Mouse (Mus musculus): ENCODE measurements around the gene Ramp2.
A peak's percentile ranks its signal among the peaks of the same experiment; 100 is the strongest.

The Ramp2 gene

DNA sequence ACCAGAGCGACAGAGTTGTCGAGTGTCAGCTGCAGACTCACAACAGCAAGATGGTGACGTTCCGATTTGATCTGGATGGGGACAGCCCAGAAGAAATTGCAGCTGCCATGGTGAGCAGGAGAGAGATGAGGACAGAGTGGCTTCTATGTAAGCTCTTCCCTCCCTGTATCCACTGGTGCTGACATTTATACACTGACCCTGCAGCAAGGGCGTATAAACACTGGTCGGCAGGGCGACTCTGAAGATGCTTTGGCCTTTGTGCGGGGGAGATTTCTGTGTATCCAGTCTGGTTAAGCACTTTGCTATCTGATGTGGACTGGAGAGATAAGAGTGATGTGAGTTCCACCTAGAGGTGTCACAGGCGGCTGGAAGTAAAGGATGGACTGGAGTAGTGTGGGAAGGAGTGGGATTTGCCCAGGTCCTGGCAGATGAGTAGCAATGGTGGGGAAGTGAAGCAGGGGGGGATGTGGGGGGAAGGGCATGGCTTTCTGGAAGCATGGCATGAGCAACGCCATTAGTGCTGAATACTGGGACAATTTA lies 23.8 kb downstream of the Ramp2 start:
- DNase-seq (ENCODE audit: low spot score): no peak

- DNase-seq (ENCODE audit: low spot score): no peak
Measured at GRCm38 (mm10) chr11:101272446-101272845, 26.6 kb downstream of the Ramp2 start.

GRCm38 (mm10) chr11:101275309-101275708 lies 29.5 kb downstream of the Ramp2 start:
- DNase-seq (ENCODE audit: low spot score): no peak

- DNase-seq (ENCODE audit: low spot score): no peak
Measured at GRCm38 (mm10) chr11:101276319-101277070, 30.7 kb downstream of the Ramp2 start.

DNA sequence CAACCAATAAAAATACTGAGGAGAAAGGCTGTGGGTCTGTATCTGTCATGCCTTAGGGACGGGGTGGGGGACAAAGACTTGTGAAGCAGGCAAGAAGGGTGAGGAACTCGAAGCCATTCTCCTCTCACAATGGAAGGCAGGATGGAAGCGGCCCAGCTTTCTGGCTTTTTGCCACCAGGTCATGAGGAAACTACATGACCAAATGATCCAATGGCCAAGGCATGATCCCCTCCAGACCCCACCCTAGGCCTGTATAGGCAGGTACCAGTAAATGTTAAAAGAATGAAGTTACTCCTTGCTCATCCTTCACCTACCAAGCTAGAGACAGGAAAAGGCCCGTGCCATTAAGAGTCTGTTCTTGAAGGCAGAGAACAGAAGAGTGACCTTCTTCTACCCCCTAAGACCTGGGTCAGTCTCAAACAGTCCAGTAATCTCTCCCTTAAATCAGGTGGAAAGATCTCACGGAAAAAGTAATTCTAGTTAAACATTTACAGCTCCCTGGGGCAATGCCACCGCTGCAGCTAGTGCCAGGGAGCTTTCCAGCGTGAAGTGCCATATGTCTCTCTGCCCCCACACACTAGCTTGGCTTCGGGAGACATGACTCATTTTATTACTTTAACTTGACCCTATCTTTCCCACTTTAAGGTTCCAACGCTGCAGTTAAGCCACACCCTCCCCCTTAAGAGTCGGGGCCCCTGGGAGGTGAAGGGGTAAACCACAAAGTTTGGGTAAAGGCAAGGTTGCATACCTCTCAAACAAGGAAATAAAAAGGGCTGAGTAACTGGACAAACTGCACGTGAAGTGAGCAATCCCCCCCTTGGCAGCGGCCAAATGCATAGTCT lies 31.8 kb downstream of the Ramp2 start:
- DNase-seq (ENCODE audit: low spot score): peak; percentile 39

DNA sequence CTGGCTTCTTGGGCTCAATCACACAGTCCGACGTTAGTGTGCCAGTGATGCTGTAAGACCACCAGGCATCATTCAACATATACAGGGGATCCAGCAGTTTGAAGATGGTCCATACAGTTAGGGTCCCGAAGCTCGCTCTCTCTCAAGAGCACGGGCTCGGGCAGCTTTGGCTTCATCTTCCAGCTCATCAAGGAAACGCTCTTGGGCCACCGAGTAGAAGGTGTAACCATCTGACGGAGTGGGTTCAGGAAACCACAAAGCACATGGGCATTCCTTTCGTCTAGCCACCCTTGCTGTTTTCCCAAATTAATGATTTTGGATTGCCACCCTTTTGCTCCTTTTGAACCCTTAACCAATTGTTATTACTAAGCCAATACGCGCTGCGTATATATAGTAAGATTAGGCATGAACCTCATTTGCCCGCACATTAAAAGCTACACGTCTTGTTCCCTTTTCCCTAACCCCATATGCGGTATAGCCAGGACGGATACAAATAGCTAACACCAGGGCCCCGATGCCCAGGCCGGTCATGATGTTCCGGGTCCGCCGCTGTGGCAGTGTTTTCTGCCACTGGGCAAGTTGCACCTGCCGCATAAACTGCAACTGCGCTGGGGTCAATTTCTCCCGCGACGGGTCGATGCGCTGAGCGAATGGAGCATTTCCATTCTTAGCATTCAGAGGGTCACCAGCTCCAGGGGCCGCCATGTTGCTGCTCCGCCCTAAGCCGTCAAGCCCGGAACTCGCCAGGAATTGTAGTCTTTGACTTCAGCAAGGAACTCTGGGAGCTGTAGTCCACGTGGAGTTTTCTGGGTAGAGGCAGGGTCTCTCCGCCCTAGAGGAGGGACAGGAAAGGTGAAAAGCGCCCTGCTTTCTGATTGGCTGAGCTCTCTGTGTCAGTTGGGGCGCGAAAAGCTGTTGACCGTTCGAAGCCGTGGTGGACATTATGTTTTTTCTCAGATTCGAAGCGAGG lies 32.7 kb downstream of the Ramp2 start, which contains the start of the genes Cntd1 and Coa3:
Gene Cntd1, plus strand, starts transcription at position 790 of the 970 bp plus-strand sequence.
Gene Coa3, minus strand, starts transcription at position 892 of the 970 bp plus-strand sequence.
- DNase-seq (ENCODE audit: low spot score): peak; percentile 84

- DNase-seq (ENCODE audit: low spot score): no peak
Measured at GRCm38 (mm10) chr11:101279193-101279569, 33.4 kb downstream of the Ramp2 start.

DNA sequence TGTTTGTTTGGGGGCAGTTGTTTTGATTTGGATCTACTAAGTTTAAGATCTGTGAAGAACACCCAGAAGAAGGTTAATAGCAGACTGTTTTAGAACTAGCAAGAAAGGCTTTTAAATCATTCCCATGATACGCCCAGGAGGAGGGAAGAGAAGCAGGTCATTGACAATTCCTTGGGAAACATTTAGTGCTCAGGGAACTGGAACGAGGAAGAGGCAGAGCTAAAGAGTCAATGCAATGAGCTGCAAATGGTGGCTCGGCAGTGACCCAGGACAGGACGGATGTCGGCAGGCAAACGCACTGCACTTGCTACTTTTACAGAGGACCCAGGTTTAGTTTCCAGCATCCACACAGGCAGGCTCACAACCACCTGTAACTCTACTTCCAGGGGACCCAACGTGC lies 35.0 kb downstream of the Ramp2 start:
- no peak for DNase-seq (ENCODE audit: low spot score)

DNA sequence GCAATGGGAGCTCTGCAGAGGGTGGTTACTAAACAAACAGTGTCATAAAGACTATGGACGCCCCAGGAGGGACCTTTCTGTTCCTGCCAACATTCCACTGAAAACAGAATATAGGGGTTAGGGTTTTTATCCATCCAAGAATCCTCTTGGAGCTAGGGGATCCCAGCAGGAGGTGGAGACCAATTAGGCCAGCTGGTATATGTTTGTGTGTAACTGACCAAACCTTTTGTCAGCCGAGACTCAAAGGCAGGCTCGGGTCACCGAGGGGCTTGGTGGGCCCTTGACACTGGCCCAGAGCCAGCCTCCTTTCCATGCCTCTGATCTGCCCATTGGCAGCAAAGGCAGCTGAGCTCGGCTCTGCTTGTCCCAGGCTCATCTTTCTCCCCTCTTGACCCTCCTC lies 37.1 kb downstream of the Ramp2 start:
- no peak for DNase-seq (ENCODE audit: low spot score)

DNA sequence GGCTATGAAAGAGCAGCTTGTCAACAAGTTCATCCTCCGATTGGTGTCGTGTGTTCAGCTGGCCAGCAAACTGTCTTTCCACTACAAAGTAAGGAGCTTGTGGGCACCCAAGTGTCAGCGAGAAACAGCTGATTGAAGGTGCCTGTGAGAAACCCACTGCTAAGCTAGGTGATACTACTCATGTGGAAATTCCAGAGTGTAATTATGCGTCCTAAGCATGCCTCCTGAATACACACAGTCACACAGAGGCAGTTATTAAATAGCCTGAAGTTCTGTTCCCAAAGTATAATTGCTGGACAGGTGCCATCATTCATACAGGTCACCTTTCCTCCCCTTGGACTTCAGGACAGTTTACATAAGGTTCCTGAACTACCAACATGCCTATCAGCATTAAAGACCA lies 38.0 kb downstream of the Ramp2 start:
- DNase-seq (ENCODE audit: low spot score): no peak

DNA sequence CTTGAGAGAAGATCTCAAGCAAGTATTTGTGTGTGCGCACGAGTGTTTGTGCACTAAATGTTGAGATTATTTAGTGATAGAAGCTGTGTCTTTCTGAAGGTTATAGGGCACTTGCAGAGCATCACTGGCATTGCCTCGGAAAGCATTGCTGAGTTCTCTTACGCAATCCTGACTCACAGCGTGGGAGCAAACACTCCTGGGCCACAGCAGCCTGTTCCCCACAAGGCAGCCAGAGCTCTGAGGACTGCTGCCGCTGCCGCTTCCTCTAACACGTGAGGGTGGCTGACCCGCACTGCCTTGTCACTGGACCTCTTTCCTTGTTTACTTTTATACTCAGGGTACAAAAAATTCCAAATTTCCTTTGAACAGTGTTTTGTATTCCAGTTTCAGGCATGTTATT lies 41.5 kb downstream of the Ramp2 start:
- DNase-seq (ENCODE audit: low spot score): peak; percentile 32

DNA sequence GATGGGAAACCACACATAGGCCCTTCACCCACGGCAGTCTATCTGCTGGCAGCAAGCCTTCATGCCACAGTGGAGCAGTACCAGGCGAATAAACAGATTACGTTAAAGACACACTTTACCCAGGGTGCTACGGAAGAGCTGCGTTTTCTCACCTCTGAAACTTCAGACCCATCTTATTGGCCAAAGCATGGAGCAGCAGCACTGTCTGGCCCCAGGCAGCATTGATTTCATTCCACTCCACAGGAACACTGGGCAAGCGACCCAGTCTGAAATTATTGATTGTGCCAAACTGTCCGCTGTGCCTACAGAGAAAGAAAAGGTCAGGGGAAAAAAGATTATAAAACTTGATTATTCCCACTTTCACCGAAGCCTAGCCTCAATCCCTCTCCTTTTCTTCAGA lies 45.4 kb downstream of the Ramp2 start:
- no peak for DNase-seq (ENCODE audit: low spot score)

DNA sequence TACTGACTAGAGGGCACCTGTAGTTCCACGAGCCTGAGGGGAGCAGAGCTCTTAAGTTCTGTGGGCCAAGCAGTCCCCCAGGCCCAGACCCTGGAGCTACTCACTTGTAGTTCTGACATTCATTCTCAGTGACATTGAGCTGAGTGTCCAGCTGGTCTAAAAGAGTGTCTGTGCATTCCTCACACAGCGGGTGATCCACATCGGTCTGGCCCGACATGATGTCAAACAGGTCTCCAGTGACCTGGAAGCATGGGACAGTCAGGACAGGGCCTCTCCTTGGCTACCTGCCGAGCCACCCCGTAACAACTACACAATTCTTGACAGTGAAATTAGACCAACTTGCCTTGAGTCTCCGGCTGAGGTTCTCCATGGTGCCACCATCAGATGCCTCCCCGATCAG lies 49.4 kb downstream of the Ramp2 start:
- no peak for DNase-seq (ENCODE audit: low spot score)

- no peak for DNase-seq (ENCODE audit: low spot score)
Measured at GRCm38 (mm10) chr11:101300881-101301280, 55.1 kb downstream of the Ramp2 start.

DNA sequence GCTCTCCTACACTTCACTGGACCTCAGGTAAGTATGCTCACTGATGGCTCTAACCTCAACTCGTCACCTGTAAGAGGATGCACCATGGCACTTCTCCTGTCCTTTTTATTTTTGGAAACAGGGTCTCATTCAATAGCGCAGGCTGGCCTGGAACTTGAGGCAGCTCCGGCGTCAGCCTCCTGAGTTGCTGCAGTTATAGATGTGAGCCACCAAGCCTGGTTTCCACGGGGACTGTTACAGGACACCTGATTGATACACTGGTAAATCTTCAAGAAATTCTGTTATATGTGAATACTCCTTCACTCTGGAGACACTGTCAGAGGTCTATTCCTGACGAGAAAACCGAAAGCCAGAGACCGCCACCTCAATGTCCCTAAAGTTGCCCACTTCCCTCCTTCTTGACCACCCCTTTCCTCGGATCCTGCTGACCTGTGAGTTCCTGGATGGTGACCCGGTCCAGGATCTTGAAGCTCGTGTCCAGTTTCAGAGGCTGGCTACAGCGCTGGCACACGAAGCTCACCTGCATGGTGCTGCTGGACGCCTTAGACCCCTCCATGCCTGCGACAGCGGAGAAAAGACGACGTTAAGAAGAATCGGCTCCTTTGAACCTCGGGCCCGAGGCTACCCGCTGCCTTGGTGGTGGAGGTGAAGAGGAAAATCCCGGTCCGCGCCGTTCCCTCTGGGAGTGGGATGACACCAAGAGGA lies 55.6 kb downstream of the Ramp2 start:
- no peak for DNase-seq (ENCODE audit: low spot score)

DNA sequence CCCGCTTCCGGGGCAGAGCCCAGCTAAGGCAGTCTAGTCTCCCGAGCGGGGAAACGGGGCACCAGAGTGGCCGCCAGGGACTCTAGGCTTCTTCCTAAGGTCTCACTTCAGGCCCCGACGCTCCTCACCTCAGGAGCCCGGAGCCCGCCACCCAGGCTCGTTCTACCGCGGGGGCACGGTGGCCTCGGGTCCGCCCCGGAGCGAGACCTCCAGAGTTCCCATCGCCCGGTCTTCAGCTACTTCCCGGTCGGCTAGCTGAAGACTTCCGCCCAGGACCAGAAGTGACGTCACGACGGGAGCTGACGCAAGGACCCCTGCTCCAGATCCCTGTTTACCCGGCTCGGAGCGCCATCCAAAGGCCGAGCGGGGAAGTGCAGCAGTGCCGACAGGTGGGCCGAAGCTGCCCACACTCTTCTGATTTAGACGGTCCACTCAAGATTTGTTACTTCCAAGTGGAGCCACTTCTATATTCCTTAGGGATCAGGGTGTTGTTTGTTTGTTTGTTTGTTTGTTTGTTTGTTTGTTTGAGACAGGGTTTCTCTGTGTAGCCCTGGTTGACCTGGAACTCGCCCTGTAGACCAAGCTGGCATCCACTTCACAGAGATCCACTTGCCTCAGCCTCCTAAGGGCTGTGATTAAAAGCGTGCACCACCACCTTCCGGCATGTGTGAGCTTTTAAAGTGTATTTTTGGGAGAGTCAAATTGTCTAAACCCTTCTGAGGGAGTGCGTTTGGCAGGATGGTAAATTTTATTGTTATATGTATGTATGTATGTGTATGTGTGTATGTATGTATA lies 56.4 kb downstream of the Ramp2 start, which contains the start of gene Becn1:
Gene Becn1, minus strand, starts transcription at position 283 of the 795 bp plus-strand sequence.
- peak; percentile 98 for DNase-seq (ENCODE audit: low spot score)

- no peak for DNase-seq (ENCODE audit: low spot score)
Measured at GRCm38 (mm10) chr11:101307744-101308143, 61.9 kb downstream of the Ramp2 start.

Data from layer of hippocampus, adult 11-12 months (tissue).